Mouse (Mus musculus): Measurements from ENCODE around the gene Vopp1.

- TF ChIP-seq CTCF (conservative IDR thresholded peaks at IDR 0.05; ENCODE audit: low read length) = peak; percentile 41
- no peak for TF ChIP-seq POU5F1 (IDR thresholded peaks at IDR 0.05; ENCODE audit: borderline replicate concordance, low read length)
These were observed 34.4 kb upstream of the Vopp1 start for GRCm38 (mm10) chr6:57859043-57860042.

Data from E14TG2a.4 (cell line).